Mouse (Mus musculus) liver, embryonic 14.5 days (tissue): Measurements from ENCODE around the gene Cyp2d40.

ENCODE experiments used
- CTCF ChIP-seq: IDR thresholded peaks from 2 replicates; pipeline ENCODE4 v1.5.1; 2016; ENCODE audit warnings: antibody characterized with exemption, low read depth, control low read depth
- EP300 ChIP-seq: IDR thresholded peaks from 2 replicates; pipeline ENCODE4 v1.6.1; 2016; ENCODE audit warnings: antibody characterized with exemption, low read depth

GRCm38 (mm10) chr15:82747516-82747915, 16.5 kb downstream of the Cyp2d40 start:
- TF ChIP-seq CTCF (no peak), EP300 (no peak)
